Mouse (Mus musculus) embryonic fibroblast, embryonic 13.5 days (primary cell): ENCODE data around the gene Mmp23.

ENCODE experiments used
- CTCF ChIP-seq: IDR thresholded peaks from 2 replicates; pipeline ENCODE4 v1.5.1; 2011; ENCODE audit warnings: mild to moderate bottlenecking, control low read depth, low read length, moderate library complexity, borderline replicate concordance; ENCODE audit not compliant: insufficient read depth
- POLR2A ChIP-seq: IDR thresholded peaks from 2 replicates; pipeline ENCODE4 v1.6.1; 2011; ENCODE audit warnings: low read depth, mild to moderate bottlenecking, control low read depth, low read length, moderate library complexity

- TF ChIP-seq CTCF (no peak), POLR2A (no peak)
Measured at GRCm38 (mm10) chr4:155675991-155676390, 22.8 kb upstream of the Mmp23 start.
